Mouse (Mus musculus) c-Kit-negative CD71-positive TER-119-positive erythroid progenitor cells, embryonic 14.5 days (primary cell): ENCODE measurements around the gene Strbp.
A peak's percentile ranks its signal among the peaks of the same experiment; 100 is the strongest.
"Not testable (repeated sequence)": the region's sequence is repeated elsewhere in the genome, so short reads cannot be mapped to it uniquely, and the experiment has no call there.

Experiments used
- DNase-seq: peaks from one replicate; pipeline ENCODE4 v3.0.0-alpha.2; 2013; ENCODE audit warnings: low read depth, low spot score

The Strbp gene

GRCm38 (mm10) chr2:37519286-37519640 lies 184.4 kb downstream of the Strbp start:
- DNase-seq = no peak

- no peak for DNase-seq
Measured at GRCm38 (mm10) chr2:37518561-37519285, 184.9 kb downstream of the Strbp start.

DNA sequence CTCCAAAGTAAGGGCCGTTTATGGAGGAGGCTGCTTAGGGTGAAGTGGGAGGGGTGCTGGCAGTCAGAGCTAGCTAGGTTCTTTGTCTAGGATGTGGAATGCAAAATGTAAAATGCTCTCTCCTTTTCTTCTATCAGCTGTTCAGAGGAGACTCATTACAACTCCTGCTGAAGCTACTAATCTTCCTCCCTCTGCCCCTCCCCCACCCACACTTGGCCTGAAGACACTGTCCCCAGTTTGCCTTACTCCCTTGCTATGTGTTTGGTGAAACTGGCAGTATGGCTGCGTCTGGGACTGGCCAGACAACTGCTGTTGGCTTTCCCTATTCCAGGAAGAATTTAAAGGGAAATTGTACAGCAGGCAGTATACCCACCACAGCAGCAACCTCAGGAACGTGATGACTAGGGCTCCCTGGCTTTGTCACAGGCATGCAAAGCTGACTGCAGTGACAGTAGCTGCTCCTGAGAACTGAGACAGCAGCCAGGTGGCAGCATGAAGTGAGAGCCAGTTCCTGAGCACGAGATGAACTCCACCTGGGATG lies 186.7 kb downstream of the Strbp start:
- DNase-seq = no peak

GRCm38 (mm10) chr2:37516030-37516710 lies 187.5 kb downstream of the Strbp start, which contains the start of gene Gpr21:
Gene Gpr21 (plus strand): TSS chr2:37516332.
- DNase-seq = no peak

DNA sequence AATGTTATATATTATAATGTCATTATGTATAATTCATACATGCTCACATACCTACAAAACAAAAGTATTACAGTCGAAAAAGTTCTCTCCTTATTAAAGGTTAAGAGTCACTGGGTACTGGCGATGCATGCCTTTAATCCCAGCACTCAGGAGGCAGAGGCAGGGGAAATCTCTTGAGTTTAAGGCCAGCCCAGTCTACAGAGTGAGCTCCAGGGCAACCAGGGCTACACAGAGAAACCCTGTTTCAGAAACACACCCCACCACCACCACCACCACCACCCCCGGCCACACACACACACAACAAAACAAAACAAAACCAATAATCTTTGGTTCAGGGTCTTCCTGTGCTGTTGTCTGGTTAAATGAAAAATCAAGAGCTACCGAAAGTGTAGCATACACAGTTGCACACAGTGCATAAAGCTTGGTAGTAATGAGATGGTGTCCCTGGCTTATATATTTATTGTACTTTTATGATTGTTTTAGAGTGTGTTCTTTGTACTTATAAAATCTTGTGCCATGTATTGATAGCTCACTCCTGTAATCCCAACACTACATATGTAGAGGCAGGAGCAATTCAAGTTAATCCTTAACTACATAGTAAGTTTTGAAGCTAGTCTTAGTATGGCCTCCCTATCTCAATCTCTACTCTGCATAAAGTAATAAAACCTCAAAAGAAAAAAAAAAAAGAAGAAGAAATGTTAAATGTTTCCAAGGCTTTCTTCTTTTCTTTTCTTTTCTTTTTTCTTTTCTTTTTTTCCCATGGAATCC lies 192.3 kb downstream of the Strbp start:
- no peak for DNase-seq

GRCm38 (mm10) chr2:37505856-37506255 lies 197.8 kb downstream of the Strbp start:
- not testable (repeated sequence) for DNase-seq

DNA sequence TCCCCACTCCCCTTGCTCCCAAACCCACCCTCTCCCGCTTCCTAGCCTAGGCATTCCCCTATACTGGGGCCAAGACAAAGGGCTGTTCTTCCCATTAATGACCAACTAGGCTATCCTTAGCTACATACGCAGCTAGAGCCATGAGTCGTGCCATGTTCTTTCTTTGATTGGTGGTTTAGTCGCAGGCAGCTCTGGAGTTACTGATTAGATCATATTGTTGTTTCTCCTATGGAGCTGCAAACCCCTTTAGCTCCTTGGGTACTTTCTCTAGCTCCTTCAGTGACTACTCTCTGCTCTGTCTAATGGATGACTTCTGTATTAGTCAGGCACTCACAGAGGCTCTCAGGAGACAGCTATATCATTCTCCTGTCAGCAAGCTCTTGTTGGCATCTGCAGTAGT lies 206.3 kb downstream of the Strbp start:
- DNase-seq = no peak

DNA sequence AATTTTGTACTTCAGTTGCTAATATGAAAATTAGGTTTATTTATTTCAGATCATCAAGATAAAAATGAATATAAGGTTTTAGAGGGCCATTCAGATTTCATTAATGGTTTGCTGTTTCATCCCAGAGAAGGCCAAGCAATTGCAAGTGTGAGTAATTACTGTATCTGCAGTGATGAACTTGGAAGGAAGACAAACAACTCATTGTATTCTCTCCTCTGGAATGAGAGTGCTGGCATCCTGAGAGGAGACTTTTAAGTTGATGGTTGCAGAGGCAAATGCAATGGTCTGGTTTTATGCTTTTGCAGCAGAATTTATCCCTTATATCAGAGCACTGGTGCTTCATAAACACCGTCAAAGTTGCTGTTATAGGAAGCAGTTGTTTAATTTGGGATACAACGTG lies 214.7 kb downstream of the Strbp start:
- DNase-seq = no peak

- no peak for DNase-seq
Measured at GRCm38 (mm10) chr2:37486408-37486807, 217.3 kb downstream of the Strbp start.

DNA sequence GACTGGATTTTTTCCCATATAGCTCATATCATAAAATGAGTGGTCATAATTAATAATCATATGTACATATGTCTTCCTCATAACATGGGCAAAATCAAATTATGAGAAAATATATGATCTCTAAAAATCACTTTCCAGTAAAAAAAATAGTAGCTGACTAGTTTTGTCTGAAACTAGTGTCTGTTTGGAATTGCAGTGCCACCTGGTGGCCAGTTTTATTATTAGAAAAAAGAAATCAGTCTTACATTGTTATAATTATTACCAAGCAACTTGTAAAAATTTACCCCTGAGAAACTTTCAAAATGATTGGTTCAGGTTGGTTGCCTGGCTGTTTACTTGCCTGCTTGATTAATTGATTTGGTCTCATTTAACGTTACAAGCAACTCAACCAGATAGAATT lies 218.3 kb downstream of the Strbp start:
- peak; percentile 53 for DNase-seq

DNA sequence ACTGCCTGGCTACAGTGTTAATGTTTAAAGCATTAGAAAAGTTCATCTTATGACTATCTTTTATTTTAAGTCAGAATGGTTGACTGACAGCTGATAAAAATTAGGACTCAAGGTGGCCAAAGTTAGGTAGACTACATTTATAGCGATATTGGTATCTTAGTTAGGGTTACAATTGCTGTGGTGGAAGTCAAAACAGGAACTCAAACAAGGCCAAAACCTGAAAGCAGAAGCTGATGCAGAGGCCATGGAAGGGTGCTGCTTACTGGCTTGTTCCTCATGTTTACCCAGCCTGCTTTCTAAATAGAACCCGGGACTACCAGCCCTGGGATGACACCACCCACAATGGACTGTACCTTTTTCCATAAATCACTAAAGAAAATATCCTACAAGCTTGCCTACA lies 219.5 kb downstream of the Strbp start:
- no peak for DNase-seq

- no peak for DNase-seq
Measured at GRCm38 (mm10) chr2:37480039-37480438, 223.6 kb downstream of the Strbp start.

GRCm38 (mm10) chr2:37479559-37479958 lies 224.1 kb downstream of the Strbp start:
- DNase-seq = no peak

DNA sequence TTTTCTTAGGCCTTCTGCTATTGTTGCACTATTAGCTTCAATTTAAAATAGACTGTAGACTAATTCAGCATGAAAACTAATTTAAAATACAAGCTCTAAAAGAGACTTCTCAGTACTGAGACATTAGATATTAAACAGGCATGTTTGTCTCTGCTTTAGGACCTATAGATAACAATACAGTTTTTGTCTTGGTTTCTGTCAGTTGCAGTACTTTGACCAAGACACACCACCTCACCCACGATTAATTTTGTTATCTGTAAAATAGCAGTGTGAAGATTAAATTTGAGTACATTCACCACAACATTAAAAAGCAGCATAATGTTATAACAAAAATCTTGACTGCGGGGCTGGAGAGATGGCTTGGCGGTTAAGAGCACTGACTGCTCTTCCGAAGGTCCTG lies 237.4 kb downstream of the Strbp start:
- DNase-seq = no peak

DNA sequence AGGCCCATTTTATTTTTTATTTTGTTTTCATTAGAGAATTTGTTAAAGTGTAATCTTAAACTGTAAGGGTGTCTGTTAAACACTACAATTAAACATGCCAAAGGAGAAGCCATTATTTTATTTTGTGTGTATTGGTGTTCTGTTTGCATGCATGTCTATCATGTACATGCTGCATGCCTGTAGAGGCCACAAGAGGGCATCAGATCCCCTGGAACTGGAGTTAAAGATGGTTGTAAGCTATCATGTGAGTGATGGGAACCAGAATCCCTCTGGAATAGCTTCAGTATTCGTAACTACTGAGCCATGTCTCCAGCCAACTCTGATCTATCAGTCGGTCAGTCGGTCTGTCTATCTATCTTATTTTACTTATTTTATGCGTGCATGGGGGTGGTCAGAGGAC lies 243.0 kb downstream of the Strbp start:
- no peak for DNase-seq

DNA sequence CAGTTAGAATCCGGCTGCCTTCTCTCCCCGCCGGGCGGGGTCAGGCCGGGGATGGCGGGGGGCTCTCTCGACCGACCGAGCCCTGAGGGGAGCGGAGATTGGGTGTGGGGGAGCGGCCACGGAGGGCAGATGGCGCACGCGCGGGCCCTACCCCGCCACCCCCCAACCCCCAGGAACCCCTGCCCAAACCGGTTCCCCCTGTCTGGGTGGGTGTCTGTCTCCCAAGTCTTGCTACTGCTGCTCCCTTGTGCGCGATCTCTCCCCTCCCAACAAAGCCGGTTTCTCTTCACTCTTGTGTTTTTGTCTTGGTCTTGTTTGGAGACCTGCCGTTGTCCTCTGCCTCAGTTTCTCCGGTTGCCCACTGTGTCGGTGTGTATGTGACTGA lies 251.3 kb downstream of the Strbp start:
- DNase-seq = no peak

- DNase-seq = peak; percentile 78
Measured at GRCm38 (mm10) chr2:37451667-37452375, 251.8 kb downstream of the Strbp start.

DNA sequence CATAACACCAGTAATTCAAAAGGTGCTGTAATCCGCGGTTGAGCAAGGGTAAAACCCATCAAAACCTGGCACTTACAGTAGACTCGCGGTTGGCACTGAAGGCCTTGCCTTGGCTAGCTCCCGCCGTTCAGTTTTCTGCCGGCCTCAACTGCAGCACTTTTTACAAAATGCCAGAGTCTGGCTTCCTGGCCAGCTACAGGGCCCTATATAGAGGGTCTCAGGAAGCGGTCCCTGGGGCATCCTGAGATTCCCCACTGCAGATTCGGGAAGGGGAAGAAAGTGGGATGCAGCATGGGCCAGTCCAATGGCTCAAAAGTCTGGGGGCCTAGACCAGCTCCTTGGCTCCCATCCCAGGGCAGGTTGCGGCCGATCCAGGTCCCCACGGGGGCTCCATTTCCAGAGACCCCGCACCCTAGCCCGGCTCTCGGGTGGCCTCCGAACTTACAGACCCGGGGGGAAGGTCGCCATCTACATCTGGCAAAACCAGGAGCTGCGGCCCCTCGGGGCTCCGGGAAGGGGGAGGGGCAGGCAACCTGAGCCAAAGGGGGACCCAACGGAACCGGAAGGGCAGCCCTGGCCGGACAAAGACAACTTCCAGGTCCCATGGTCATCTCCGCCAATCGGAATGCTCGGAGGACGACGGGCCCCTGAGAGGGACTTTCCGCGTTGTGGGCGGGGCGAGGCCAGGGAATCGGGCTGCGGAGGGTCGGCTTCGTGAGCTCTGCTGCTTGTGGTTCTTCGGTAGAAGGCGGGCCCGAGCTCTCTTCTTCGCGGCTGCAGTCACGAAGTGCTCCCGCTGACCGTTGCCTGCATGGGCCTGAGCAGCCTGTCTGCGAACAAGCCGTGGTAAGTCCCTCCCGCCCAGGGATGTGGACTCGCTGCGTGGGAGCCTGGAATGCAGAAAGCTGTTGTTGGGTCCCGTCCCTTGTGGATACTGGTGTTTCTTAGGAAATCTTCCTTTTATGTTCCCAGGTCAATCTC lies 260.8 kb downstream of the Strbp start, which contains the start of the genes Zbtb26, Zbtb6 and Rabgap1:
Zbtb26 (minus strand) TSS at position 525 of the 981 bp plus-strand sequence.
Zbtb6 (minus strand) TSS at position 561 of the 981 bp plus-strand sequence.
Rabgap1 (plus strand) TSS at position 669 of the 981 bp plus-strand sequence.
- peak; percentile 87 for DNase-seq
